Mouse (Mus musculus) thymus, adult 2 months (tissue): ENCODE data around the gene Pias1.

Experiments
- CTCF ChIP-seq: fragments of 200-500 bp; IDR thresholded peaks from 2 replicates; pipeline ENCODE4 v1.5.1; 2012; ENCODE audit warnings: mild to moderate bottlenecking, control low read depth, low read length, moderate library complexity, borderline replicate concordance; ENCODE audit not compliant: control insufficient read depth, poor library complexity, insufficient read depth; ENCODE audit errors: extremely low read depth
- POLR2A ChIP-seq: fragments of 200-500 bp; IDR thresholded peaks from 2 replicates; pipeline ENCODE4 v1.6.1; 2012; ENCODE audit warnings: mild to moderate bottlenecking, low read length, control low read depth, moderate library complexity; ENCODE audit not compliant: control insufficient read depth, poor library complexity, insufficient read depth; ENCODE audit errors: extremely low read depth

- TF ChIP-seq CTCF (no peak), POLR2A (no peak)
These were observed 152.8 kb downstream of the Pias1 start for GRCm38 (mm10) chr9:62834906-62835305.
